Mouse (Mus musculus) adrenal gland, postnatal 36 days (tissue): Measurements from ENCODE around the gene Nt5m. TPM values are rescaled to one million over a fixed set of nuclear protein-coding genes. Genes with fewer than 3 reads are reported as not detected.
A peak's percentile ranks its signal among the peaks of the same experiment; 100 is the strongest.

Experiments
- DNase-seq, 2 experiments: peaks; one replicate each; pipeline ENCODE4 v3.0.0; 2021; ENCODE audit warnings: mixed read lengths in 1 of 2
- total RNA-seq, 2 experiments: library from RNA; stranded (reverse); gene quantifications; 2 replicates each; pipeline ENCODE4 v1.2.3; 2021

Gene Nt5m
- total RNA-seq, 2 experiments from 2014 or later, result 24.4 to 29.7 TPM

- peak; percentile 48 to 59 for DNase-seq
Measured at GRCm38 (mm10) chr11:59902045-59902726, 62.9 kb downstream of the Nt5m start.

- DNase-seq, result no peak
Measured at GRCm38 (mm10) chr11:59906521-59907123, 67.4 kb downstream of the Nt5m start.

GRCm38 (mm10) chr11:59908446-59908845, 69.2 kb downstream of the Nt5m start:
- DNase-seq, result no peak

GRCm38 (mm10) chr11:59910586-59910985, 71.3 kb downstream of the Nt5m start:
- DNase-seq, result no peak

GRCm38 (mm10) chr11:59911523-59911922, 72.3 kb downstream of the Nt5m start:
- no peak for DNase-seq

GRCm38 (mm10) chr11:59913702-59914101, 74.5 kb downstream of the Nt5m start:
- no peak for DNase-seq

- peak; percentile 32 to 50 for DNase-seq
Measured at GRCm38 (mm10) chr11:59918014-59918413, 78.8 kb downstream of the Nt5m start.

- no peak for DNase-seq
Measured at GRCm38 (mm10) chr11:59919401-59919800, 80.2 kb downstream of the Nt5m start.

GRCm38 (mm10) chr11:59920331-59920730, 81.1 kb downstream of the Nt5m start:
- no peak for DNase-seq

GRCm38 (mm10) chr11:59921265-59921664, 82.0 kb downstream of the Nt5m start:
- no peak for DNase-seq

- DNase-seq, result no peak
Measured at GRCm38 (mm10) chr11:59930031-59930430, 90.8 kb downstream of the Nt5m start.

Other genes starting within 250 kb of the Nt5m start
- not detected for gene Olfr223, start 246.2 kb upstream of the Nt5m start, total RNA-seq
- 100 to 1,000 TPM; 201 to 212 TPM for gene Mprip, start 178.1 kb upstream of the Nt5m start, total RNA-seq
- gene Pld6, start 51.8 kb upstream of the Nt5m start, total RNA-seq, result 1 to 10 TPM; 1.7 to 2.9 TPM
- gene Flcn, start 29.4 kb upstream of the Nt5m start, total RNA-seq, result 100 to 1,000 TPM in 1 of 2 experiments, 10 to 100 TPM in 1; 46.9 to 101 TPM
- 100 to 1,000 TPM in 1 of 2 experiments, 10 to 100 TPM in 1; 85.2 to 108 TPM for gene Cops3, start 391 bp downstream of the Nt5m start, total RNA-seq
- gene Med9, start 108.8 kb downstream of the Nt5m start, total RNA-seq, result 10 to 100 TPM; 28.8 to 33.1 TPM
- gene Rasd1, start 125.5 kb downstream of the Nt5m start, total RNA-seq, result 10 to 100 TPM; 29.1 to 43.5 TPM
- 1 to 10 TPM; 7.0 to 8.4 TPM for gene Pemt, start 207.0 kb downstream of the Nt5m start, total RNA-seq